Mouse (Mus musculus) urinary bladder, postnatal 10 days (tissue): ENCODE measurements around the gene Ror1.

ENCODE experiments used
- DNase-seq: peaks from one replicate; pipeline ENCODE4 v3.0.0; 2022; ENCODE audit warnings: low spot score

Ror1 gene

GRCm38 (mm10) chr4:100214324-100215215 is 119.0 kb downstream of the Ror1 start:
- DNase-seq = no peak

DNA sequence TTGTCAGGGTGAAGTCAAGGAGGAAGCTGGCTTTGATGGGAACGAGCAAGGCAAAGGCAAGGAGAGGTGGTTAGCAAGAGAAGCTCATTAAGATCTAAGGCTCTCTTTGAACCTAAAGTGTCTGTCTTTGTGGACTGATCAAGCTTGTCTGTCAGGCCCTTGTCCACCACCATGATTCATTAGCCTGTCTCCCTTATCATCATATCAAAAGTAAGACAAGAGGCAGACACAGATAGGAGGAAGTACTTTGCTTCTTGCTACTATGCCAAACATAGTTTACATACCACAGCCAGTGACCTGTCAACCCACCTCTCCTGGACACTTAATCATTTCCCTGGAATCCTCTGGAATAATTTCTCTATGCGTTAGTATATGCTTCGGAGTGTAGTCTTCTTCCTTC is 121.0 kb downstream of the Ror1 start:
- no peak for DNase-seq

DNA sequence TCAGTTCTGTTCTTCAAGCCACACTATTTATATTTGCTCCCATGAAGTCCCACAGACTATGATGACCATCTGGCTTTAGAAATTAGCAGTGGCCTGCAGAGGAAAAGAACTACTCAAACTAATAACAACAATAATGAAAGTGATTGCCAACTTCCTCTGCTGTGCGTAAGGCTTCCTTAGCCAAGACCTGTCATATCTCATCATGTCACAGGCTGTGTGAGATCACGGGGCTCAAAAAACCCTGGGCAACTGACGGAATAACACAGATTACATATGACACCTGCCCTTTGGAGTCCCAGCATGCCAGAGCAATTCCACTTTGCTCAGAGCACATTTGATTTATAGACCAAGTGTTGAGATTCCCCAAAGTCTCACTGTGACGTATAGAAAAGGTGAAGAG is 123.4 kb downstream of the Ror1 start:
- DNase-seq = no peak

DNA sequence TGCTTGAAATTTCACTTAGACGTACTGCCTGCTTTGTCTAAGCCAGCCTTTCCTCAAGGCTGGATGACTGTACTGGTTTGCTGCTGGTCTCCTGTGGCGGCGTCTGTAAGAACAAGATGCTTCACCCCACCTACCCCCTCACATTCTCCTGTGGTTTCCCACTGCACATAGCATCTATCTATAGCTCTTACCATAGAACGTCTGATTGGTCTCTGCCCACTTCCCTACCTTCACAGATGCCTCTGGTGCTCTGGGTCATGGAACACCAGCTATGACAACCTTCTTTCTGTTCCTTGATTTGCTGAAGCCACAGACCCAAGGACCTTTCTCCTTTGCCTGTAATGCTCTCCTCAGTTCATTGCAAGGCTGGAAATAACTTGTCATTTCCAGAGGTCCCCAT is 124.0 kb downstream of the Ror1 start:
- no peak for DNase-seq

DNA sequence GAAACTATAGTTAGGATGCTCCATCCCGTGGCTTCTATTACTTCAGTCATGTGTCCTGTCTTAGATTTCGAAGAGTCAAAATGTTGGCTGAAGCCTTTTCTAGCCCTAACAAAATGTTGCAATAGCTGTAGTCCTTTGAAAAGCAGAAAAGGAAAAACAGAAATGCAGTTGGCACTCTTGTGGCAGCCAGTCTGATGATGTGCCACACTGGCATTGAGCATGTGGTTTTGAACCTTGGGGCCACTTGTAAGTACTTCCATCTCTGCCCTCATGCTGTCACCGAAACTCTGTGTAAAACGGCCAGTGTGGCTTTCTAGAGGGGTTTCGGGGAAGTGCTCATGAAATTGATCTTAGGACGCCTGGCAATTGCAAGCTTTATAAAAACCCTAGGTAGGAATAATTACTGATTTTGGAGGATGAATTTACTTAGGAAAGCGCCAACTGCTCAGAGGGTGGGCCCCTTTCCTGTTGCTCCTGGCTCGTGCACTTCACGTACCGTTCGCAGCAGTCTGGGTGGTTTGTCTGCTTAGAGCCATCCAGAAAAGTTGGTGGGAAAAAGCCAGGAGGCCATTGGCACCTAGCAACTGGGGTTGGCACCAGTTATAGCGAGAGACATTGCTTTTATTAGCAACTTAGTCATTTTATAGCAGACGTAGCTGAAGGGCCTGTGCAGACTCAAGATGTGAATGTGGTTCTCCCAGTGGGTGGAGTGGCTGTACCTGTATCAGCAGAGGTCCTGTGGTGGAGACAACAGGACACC is 126.6 kb downstream of the Ror1 start:
- no peak for DNase-seq

GRCm38 (mm10) chr4:100223532-100223931 is 127.9 kb downstream of the Ror1 start:
- DNase-seq = no peak

GRCm38 (mm10) chr4:100223965-100224364 is 128.4 kb downstream of the Ror1 start:
- DNase-seq = no peak

GRCm38 (mm10) chr4:100226619-100227018 is 131.0 kb downstream of the Ror1 start:
- no peak for DNase-seq

- no peak for DNase-seq
These were observed 132.5 kb downstream of the Ror1 start for GRCm38 (mm10) chr4:100228106-100228505.

GRCm38 (mm10) chr4:100230245-100230644 is 134.7 kb downstream of the Ror1 start:
- no peak for DNase-seq

GRCm38 (mm10) chr4:100230963-100231362 is 135.4 kb downstream of the Ror1 start:
- no peak for DNase-seq

- DNase-seq = no peak
These were observed 136.3 kb downstream of the Ror1 start for GRCm38 (mm10) chr4:100231906-100232305.

- no peak for DNase-seq
These were observed 136.9 kb downstream of the Ror1 start for GRCm38 (mm10) chr4:100232541-100232940.

GRCm38 (mm10) chr4:100233770-100234169 is 138.2 kb downstream of the Ror1 start:
- DNase-seq = no peak

- no peak for DNase-seq
These were observed 140.7 kb downstream of the Ror1 start for GRCm38 (mm10) chr4:100236339-100236738.

GRCm38 (mm10) chr4:100242061-100242756 is 146.6 kb downstream of the Ror1 start:
- DNase-seq = no peak

- DNase-seq = no peak
These were observed 148.7 kb downstream of the Ror1 start for GRCm38 (mm10) chr4:100244250-100244649.

DNA sequence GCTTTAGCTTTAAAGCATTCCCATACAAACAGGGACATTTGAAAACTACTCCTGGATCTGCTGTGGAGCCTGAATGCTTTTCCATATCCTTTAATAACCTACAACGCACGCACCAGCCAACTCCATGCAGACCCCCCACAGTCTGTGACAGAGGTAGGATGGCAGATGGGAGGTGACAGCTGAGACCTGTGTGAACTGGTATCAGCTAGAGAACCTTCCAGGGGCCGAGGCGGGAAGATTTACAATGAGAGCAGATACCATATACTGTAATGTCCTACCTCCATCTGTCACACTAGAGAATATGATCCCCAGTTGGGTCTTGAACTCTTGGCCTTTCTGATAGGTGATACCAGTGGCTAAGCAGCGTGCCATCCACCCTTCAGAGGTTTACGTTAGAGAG is 149.1 kb downstream of the Ror1 start:
- no peak for DNase-seq

- DNase-seq = no peak
These were observed 152.2 kb downstream of the Ror1 start for GRCm38 (mm10) chr4:100247826-100248225.

GRCm38 (mm10) chr4:100248273-100248672 is 152.7 kb downstream of the Ror1 start:
- DNase-seq = no peak

DNA sequence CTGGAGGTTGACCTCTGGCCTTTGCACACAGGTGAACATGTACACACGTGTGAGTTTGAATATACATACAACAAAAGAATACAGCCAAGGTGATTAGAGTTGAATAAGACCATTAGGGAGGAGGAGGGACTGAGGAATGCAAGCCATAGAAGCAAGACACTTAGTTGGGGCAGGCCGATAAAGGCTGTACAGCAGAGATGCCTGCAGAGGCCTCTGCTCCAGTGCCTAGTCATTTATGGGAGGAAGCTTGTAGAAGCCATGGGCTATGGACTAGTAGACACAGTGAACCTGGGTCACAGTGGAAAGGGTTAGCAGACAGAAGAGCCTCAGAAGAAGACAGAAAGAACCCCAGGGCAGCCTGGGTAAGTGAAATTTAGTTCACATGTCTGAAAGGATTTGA is 155.7 kb downstream of the Ror1 start:
- DNase-seq = no peak

DNA sequence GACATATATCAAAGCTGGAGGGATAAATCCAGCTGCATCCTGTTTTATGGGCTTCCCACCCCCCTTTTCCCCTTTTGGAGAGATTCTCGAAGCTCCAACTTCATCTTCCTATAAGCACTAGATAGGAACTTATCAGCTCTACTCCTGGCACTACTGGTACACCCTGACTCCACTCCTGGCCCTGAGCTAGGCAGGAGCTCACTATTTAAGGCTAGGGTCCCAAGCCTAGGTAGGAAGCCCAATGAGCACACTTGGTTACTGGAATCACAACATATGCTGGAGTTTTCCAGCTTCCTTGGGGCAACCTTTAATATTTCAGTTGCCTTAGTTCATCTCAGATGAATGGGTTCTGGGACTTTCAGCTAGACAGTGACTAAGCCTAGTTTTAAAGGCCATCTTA is 156.5 kb downstream of the Ror1 start:
- DNase-seq = no peak

DNA sequence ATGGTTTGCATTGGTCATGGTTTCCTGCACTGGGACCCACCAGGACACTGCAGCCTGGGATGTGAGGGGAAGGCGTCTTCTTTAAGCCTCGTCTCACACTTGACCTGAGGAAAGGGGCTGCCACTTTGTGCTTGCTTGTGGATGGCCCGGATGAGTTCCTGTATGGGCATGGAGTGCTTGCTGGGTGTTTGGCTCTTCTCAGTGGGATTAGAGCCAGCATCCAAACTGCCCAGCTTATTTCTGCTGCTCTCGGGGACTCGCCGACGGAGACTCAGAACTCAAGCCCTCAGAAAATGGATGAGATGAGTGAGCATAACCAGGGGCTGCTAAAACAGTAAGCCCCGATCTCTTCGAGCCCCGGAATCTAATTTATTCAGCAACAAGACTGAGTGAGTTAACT is 157.1 kb downstream of the Ror1 start:
- DNase-seq = no peak
